Mouse (Mus musculus) hindbrain, embryonic 14.5 days (tissue): ENCODE measurements at regions not wholly inside any gene's neighbourhood (a gene's known extent, or its start where the extent isn't known, plus 50 kb on each side); places are given as distances from the start of the nearest gene placed in this dataset.
"Not testable (repeated sequence)": the region's sequence is repeated elsewhere in the genome, so short reads cannot be mapped to it uniquely, and the experiment has no call there.

Source experiments
- ATAC-seq: fragments of 200-750 bp; cut with Nextera tagmentation; 2 replicates; pipeline ENCODE4 v1.8.0; 2017; ENCODE audit warnings: moderate number of reproducible peaks, mild to moderate bottlenecking, moderate TSS enrichment, moderate library complexity; ENCODE audit not compliant: low FRiP score
- DNase-seq: peaks from one replicate; pipeline ENCODE4 v3.0.0-alpha.2; 2015; ENCODE audit warnings: low spot score
- H3K27ac ChIP-seq: fragments of 300-500 bp; sonication (generic); 2 replicates; pipeline ENCODE4 v1.5.1; 2014; ENCODE audit warnings: mild to moderate bottlenecking, moderate library complexity
- H3K27me3 ChIP-seq: fragments of 300-500 bp; sonication (generic); 2 replicates; pipeline ENCODE4 v1.6.1; 2014; ENCODE audit warnings: mild to moderate bottlenecking, low read length, mixed read lengths; ENCODE audit not compliant: control insufficient read depth, insufficient read depth
- H3K36me3 ChIP-seq: fragments of 300-500 bp; sonication (generic); replicated peaks from 2 replicates; pipeline ENCODE4 v1.6.1; 2014; ENCODE audit not compliant: control insufficient read depth, insufficient read depth
- H3K4me1 ChIP-seq: fragments of 300-500 bp; sonication (generic); replicated peaks from 2 replicates; pipeline ENCODE4 v1.6.1; 2014; ENCODE audit warnings: antibody characterized with exemption, low read length, mixed read lengths; ENCODE audit not compliant: control insufficient read depth, insufficient read depth
- H3K4me2 ChIP-seq: fragments of 300-500 bp; sonication (generic); replicated peaks from 2 replicates; pipeline ENCODE4 v1.6.1; 2014; ENCODE audit warnings: mild to moderate bottlenecking, moderate library complexity
- H3K4me3 ChIP-seq: fragments of 300-500 bp; sonication (generic); replicated peaks from 2 replicates; pipeline ENCODE4 v1.5.1; 2014; ENCODE audit warnings: mild to moderate bottlenecking, low read length
- H3K9ac ChIP-seq: fragments of 300-500 bp; sonication (generic); 2 replicates; pipeline ENCODE4 v1.6.1; 2014
- H3K9me3 ChIP-seq: fragments of 300-500 bp; sonication (generic); 2 replicates; pipeline ENCODE4 v1.6.1; 2016; ENCODE audit warnings: low read length; ENCODE audit not compliant: control insufficient read depth
- WGBS: fragments of 180-500 bp; shearing (Covaris S2); extraction: QIAGEN DNeasy Blood & Tissue Kit; methylation state at CpG from one replicate; pipeline ENCODE4 v1.1.7; 2014; 5-methylcytosine and 5-hydroxymethylcytosine counted together

DNA sequence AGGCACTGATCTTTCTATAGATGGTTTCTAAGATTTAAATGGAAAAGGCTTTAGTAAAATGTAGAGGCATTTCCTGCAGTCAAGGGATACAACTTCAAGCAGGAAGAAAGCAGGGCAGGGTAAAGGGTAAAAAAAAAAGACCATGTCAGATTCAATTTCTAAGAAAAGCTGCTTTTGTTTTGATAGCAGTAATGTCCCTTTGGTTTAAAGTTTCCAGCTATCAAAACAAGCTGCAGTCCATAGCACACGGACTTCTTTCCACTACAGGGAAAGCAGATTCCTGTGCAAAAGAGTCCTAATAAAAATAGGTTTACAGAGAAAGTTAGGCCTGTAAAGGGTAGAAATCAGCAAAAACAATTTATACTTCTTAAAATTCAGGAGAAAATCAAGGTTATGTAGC, 695.0 kb downstream of the Crisp4 start:
- H3K4me2 ChIP-seq = no peak overlapping the region
- H3K9me3 ChIP-seq = no peaks in the 10 kb centered on the region
- no peak for DNase-seq
- 72% methylated on average over 1 of the region's 1 CpGs for WGBS
- H3K9ac ChIP-seq = no peak overlapping the region
- H3K4me3 ChIP-seq = no peak overlapping the region
- H3K4me1 ChIP-seq = no peaks in the 10 kb centered on the region
- no peak for ATAC-seq
- no peaks in the 10 kb centered on the region for H3K27me3 ChIP-seq
- H3K36me3 ChIP-seq = no peaks in the 10 kb centered on the region
- no peak overlapping the region for H3K27ac ChIP-seq

DNA sequence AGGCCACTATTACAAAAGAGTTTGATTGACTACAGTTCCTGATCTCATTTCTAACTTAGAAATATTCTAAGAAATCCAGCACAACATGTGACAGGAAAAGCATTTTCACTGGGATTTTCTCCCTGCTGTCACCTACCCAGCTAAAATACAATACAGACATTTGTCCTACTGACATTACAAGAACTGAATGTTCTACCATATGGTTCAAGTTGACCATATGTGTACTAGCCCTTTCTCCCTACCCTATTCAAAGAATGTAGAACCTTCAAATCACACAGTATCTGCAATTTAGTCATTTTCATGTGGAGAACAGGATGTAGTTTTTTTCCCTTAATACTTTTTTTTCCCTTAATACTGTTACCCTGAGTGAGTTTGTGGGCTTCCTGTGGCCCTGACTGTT, 695.4 kb downstream of the Crisp4 start:
- ATAC-seq = no peak

DNA sequence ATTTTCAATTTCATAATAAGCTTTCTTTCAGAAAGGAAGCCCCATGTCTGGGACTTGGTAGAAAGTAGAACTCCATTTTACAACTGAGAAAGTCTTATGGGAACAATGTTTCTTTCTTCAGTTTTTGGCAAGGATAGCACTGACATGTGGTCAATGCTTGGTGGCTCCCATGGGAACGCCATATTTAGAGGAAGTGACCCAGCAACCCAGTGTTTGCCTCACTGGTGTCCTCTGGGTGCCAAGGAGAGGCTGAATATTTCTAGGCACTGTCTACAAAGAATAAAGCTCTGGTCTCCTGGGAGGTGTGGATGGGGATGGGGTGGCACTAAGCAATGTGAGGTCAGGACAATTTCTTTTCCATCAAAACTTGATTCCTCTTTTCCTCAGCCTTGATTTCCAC, 696.4 kb downstream of the Crisp4 start:
- ATAC-seq = no peak
- H3K27me3 ChIP-seq = no peaks in the 10 kb centered on the region
- WGBS = 86% methylated on average over 1 of the region's 1 CpGs
- H3K27ac ChIP-seq = no peak overlapping the region
- no peak overlapping the region for H3K4me2 ChIP-seq
- no peaks in the 10 kb centered on the region for H3K9me3 ChIP-seq
- no peak overlapping the region for H3K4me3 ChIP-seq
- H3K9ac ChIP-seq = no peak overlapping the region
- no peak for DNase-seq
- H3K4me1 ChIP-seq = no peaks in the 10 kb centered on the region
- no peaks in the 10 kb centered on the region for H3K36me3 ChIP-seq

More for the DNA sequence above, 695.4 kb downstream of the Crisp4 start:
- Histone ChIP-seq H3K4me1 (no peaks in the 10 kb centered on the region), H3K36me3 (no peaks in the 10 kb centered on the region), H3K27me3 (no peaks in the 10 kb centered on the region), H3K9me3 (no peaks in the 10 kb centered on the region), H3K4me2 (no peak overlapping the region), H3K9ac (no peak overlapping the region), H3K27ac (0 out of 2 replicates have a peak overlapping the region, but pooled peaks have one; percentile 38), H3K4me3 (no peak overlapping the region)
- no peak for DNase-seq

DNA sequence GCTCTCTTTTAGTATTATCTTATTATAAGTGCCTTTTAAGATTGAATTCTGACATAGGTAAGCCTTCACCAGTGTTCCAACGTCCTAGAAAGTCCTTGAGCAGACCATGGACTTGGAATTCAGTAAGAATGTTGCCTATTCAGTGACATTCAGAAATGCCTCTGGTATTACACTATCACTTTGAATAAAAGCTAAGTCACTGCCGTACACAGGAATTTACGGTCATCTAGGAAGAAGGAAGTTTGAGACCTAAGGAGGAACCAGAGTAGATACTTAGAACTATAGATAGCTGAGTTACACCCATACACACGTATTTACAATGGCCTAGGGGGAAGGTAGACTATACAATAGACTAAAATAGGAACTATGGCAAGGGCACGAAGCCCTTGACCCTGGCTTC, 711.6 kb downstream of the Crisp4 start:
- H3K27me3 ChIP-seq, ATAC-seq, H3K9me3 ChIP-seq, DNase-seq, H3K4me3 ChIP-seq, H3K9ac ChIP-seq, H3K4me2 ChIP-seq, H3K36me3 ChIP-seq, H3K27ac ChIP-seq, H3K4me1 ChIP-seq: not testable (repeated sequence)
- 92% methylated on average over 5 of the region's 5 CpGs for WGBS

DNA sequence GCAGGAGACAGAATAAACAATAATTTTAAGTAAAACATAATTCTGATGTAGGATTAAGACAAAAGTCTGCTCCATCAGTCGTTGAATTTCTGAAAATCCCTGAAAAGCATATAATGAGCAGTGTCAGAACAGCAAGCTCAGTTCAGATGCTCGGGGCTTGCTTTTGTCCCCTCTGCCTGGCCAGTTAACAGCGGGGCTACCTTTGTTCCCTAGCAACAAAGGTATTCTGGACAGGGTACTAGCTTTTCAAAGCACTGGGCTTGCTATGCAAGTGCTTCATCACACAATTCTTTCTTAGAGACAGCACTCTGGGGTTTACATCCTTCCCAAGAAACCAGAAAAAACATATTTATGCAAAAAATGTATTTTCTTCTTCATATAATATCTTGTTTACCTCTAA, 729.7 kb downstream of the Crisp4 start:
- DNase-seq = peak; percentile 24
- Histone ChIP-seq H3K27ac (no peak overlapping the region), H3K9ac (no peak overlapping the region), H3K36me3 (no peaks in the 10 kb centered on the region), H3K4me3 (no peak overlapping the region), H3K4me2 (no peak overlapping the region), H3K9me3 (no peaks in the 10 kb centered on the region), H3K4me1 (0 out of 2 replicates have a peak, but pooled peaks cover 4% of the 10 kb centered on the region), H3K27me3 (no peaks in the 10 kb centered on the region)
- ATAC-seq = no peak
- 12% methylated on average over 3 of the region's 3 CpGs for WGBS

DNA sequence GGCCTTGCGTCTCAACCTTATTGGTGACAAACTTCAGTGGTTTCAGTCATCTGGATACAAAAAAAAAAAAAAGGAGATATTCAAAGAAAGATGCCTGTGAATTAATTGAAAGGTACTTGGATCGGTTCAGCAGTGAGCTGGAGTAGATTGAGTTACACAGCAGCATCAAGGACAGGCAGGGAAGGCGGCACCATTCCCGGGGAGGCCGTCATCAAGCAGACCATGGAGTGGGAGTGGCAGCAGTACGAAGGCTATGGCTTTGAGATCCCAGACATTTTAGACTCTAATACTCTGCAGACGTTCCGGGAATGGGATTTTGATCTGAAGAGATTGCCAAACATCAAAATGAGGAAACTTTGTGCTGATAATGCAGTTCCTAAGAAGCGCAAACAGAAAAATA, 750.8 kb downstream of the Crisp4 start:
- Histone ChIP-seq H3K9me3 (no peaks in the 10 kb centered on the region), H3K4me1 (no peaks in the 10 kb centered on the region), H3K4me2 (no peak overlapping the region), H3K27me3 (no peaks in the 10 kb centered on the region), H3K27ac (no peak overlapping the region), H3K36me3 (no peaks in the 10 kb centered on the region), H3K4me3 (no peak overlapping the region), H3K9ac (no peak overlapping the region)
- DNase-seq = no peak
- WGBS = 87% methylated on average over 9 of the region's 9 CpGs
- ATAC-seq = no peak

DNA sequence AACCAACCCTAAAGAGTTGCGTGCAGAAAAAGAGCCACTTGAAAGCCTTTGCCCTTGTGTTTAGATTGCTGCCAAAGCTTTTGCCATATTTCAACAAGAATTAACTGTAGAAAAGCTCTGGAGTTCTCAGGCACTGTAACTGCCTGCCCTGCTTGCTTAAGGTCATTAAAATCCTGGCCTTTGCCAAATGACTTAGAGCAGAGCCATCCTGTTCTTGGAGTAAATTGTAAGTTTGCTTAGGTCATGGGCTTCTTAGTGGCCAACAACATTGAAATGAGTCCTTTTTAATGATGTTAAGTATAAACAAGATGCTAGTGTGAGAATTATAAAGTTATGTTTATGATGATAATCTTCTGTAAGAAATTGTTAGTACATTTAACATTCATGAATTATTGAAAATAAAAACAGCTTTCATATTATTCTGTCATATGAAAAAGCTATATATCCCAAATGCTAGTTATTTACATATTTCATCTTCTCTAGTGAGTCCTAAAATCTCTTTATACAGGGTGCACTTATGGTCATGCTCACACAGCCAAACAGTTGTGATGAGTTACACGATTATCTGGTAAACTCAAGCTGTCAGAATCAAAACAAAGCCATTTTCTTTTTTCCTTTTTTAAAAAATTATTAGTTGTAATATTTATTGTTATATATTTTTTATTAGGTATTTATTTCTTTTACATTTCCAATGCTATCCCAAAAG, 753.4 kb downstream of the Crisp4 start:
- H3K4me2 ChIP-seq = no peak overlapping the region
- H3K27ac ChIP-seq = no peak overlapping the region
- H3K9ac ChIP-seq = no peak overlapping the region
- H3K4me3 ChIP-seq = no peak overlapping the region
- no peaks in the 10 kb centered on the region for H3K36me3 ChIP-seq
- DNase-seq (no peak), ATAC-seq (no peak)
- no peaks in the 10 kb centered on the region for H3K27me3 ChIP-seq
- 93% methylated on average over 2 of the region's 2 CpGs for WGBS
- no peaks in the 10 kb centered on the region for H3K9me3 ChIP-seq
- no peaks in the 10 kb centered on the region for H3K4me1 ChIP-seq

DNA sequence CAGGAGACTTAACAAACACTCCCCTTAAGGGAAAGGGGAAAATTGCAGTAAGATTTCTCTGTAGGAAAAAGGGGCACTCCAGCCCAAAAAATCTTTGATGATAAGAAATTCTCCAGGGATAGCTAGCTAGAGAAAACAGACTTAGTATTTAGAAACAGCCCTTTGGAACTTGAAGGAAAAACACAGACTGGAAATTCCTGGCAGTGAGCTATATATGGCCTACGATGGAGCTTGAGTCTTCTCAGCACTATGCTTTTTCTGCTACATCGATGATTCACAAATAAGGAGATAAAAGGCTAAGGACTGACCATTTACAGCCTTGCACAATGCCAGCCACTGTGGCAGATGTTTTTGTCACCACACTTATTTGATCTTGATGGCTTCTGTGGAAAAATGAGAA, 768.1 kb downstream of the Crisp4 start:
- Histone ChIP-seq H3K4me2 (no peak overlapping the region), H3K27ac (no peak overlapping the region), H3K9ac (no peak overlapping the region), H3K4me1 (no peaks in the 10 kb centered on the region), H3K27me3 (no peaks in the 10 kb centered on the region), H3K4me3 (no peak overlapping the region), H3K36me3 (no peaks in the 10 kb centered on the region), H3K9me3 (no peaks in the 10 kb centered on the region)
- DNase-seq (no peak), ATAC-seq (no peak)
- 64% methylated on average over 2 of the region's 2 CpGs for WGBS

DNA sequence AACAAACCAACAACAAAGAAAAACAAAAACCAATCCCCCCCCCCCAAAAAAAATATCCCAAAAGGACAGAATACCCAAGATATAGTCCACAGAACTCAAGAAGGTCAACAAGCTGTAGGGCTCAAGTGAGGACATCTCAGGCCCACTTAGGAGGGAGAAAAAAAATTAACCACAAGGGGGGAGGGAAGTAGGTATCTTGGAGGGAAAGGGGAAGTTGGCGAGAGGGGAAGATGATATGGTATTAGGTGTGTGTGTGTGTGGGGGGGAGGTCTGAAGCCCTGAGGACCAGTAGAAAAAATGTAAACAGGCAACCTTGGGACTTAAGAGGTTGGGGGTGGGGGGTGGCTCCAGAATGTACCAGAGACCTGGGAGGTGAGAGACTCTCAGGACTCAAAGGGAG, 797.4 kb downstream of the Crisp4 start:
- Histone ChIP-seq H3K27me3 (no peaks in the 10 kb centered on the region), H3K4me2 (no peak overlapping the region), H3K27ac (no peak overlapping the region), H3K9ac (no peak overlapping the region), H3K36me3 (no peaks in the 10 kb centered on the region), H3K9me3 (no peaks in the 10 kb centered on the region), H3K4me1 (no peaks in the 10 kb centered on the region), H3K4me3 (no peak overlapping the region)
- ATAC-seq (no peak), DNase-seq (no peak)
- 96% methylated on average over 1 of the region's 1 CpGs for WGBS

DNA sequence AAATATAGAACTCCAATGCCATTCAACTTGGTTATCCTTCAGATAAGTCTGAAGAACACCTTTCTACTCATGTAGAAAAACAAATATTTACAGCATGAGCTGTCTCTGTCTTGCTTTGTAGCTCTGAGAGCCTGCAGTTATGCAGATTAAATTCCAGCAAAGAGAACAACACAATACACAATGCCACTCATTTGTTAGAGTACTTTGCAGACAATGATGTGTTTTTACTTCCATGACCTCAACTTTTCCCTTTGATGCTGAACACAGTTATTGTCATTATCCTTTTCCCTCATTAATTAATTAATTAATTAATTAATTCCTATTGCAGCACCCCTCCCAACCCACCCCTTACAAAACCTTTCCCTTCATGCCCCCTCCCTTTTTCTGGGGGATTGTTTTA, 807.9 kb downstream of the Crisp4 start:
- ATAC-seq (no peak), DNase-seq (no peak)
- Histone ChIP-seq H3K36me3 (no peaks in the 10 kb centered on the region), H3K27ac (no peak overlapping the region), H3K4me2 (no peak overlapping the region), H3K9me3 (no peaks in the 10 kb centered on the region), H3K9ac (no peak overlapping the region), H3K4me3 (no peak overlapping the region), H3K27me3 (no peaks in the 10 kb centered on the region), H3K4me1 (no peaks in the 10 kb centered on the region)
